Mouse (Mus musculus) heart, postnatal 0 days (tissue): Measurements from ENCODE around the gene Angptl8.

Experiments
- CTCF ChIP-seq: IDR thresholded peaks from 2 replicates; pipeline ENCODE4 v1.5.1; 2016; ENCODE audit warnings: antibody characterized with exemption, control low read depth, low read depth
- EP300 ChIP-seq: IDR thresholded peaks from 2 replicates; pipeline ENCODE4 v1.6.1; 2016; ENCODE audit warnings: antibody characterized with exemption, low read depth

DNA sequence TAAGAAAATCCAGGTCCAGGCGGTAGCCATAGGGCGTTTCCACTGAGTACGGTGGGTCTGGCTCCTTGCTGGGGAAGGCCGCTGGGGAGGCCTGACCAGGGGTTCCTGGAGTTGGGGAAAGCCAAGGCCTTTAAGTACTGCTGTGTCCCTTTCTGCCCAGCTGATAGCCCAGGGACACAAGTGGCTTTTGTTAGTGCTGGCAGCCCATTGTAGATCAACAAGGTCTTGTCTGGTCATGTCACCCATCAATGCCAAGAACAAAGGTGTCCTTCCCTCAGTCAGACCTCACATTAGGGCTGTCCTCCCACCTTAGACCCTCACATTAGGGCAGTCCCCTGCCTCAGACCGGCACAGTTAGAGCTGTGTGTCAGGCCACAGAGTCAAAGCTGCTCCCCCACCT, 39.7 kb upstream of the Angptl8 start:
- no peak for TF ChIP-seq EP300
- TF ChIP-seq CTCF: no peak
